Mouse (Mus musculus): ENCODE data around the gene D430041D05Rik. TPM values are rescaled to one million over a fixed set of nuclear protein-coding genes. Genes with fewer than 3 reads are reported as not detected.
A peak's percentile ranks its signal among the peaks of the same experiment; 100 is the strongest.

Gene D430041D05Rik
- total RNA-seq (2017), result not detected in 3 replicates

DNA sequence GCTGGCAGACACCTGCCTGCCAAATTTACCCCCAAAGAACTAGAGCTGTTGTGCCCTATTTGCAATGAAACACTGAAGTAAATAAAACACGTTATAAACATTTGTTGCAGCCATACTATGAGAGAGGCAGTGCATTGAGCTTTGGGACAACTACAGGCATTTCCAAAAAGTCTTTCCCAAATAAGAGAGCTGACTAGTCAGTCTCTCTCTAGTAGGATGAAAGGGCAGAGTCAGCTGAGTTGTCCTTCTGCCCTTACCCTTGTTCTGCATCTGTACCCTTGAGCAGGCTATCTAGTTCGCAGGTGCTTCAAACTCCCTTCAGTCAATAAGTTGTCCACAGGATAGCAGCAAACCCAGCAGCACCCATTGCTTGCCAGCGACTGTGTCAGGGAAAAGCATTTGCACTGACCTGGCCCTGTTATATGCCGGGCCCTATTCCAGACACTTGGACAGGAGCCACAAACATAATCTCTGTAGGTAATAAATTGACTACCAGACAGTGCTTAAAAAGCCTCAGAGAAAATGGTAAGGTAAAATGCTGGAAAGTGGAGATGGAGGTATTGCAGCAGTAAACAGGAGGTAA, at the start of gene D430041D05Rik:
Gene D430041D05Rik, minus strand, starts transcription at position 51 of the 583 bp plus-strand sequence.
- no peak for ATAC-seq (replicated peaks; ENCODE audit: insufficient number of reproducible peaks, low FRiP score, low TSS enrichment, poor library complexity, severe bottlenecking)

DNA sequence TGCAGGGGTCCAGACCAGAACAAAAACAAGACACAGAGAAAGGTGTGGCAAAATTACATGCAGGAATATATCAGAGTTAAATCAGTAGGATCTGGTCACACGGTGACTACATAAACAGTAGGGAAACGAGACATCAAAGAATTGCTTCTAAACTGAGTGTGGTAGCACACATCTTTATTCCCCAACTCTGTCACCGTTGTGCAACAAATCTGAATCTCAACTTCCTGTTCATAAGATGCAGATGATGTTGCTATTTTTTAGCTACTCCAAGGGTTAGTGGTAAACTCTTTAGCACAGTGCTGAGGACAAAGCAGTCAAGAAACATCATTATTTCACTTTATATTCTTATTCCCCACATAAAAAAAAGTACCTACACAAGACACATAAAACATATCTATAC, 49.2 kb upstream of the D430041D05Rik start:
- 0 out of 2 replicates have a peak, but pooled peaks have one; percentile 47 for ATAC-seq (replicated peaks; ENCODE audit: insufficient number of reproducible peaks, low FRiP score, low TSS enrichment, poor library complexity, severe bottlenecking)

DNA sequence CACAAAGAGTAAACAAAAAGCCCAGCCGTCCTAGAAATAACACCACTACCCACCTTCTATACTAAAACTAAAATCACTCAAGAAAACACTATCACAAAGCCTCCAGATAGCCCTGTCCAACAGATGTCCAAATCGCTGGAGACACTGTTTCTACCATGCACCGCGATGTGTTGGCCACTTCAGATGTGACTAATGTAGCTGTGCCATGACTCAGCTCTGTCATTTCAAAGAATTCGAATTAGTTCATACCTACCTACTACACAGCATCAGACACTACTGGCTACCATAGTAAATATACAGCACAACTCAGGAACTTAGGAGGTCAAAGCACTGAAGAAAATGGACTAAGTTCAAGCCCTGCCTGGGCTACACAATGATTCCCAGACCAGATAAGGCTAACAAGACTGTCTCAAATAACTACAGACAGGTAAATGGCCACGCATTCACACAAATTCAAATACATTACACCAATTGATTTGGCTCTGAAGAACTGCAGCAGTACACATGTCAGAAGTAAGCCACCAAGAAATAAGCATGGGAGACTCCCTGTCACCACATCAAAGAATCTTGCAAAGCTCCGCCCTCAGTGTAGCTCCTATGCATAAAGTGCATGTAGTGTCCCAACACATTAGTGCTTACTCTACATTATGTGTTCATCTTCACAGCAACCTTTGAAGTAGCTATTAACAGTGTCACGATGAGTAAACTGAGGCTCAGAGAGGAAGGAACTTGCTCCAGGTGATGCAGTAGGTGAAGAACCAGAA, 47.9 kb upstream of the D430041D05Rik start:
- ATAC-seq (replicated peaks; ENCODE audit: insufficient number of reproducible peaks, low FRiP score, low TSS enrichment, poor library complexity, severe bottlenecking), result no peak

DNA sequence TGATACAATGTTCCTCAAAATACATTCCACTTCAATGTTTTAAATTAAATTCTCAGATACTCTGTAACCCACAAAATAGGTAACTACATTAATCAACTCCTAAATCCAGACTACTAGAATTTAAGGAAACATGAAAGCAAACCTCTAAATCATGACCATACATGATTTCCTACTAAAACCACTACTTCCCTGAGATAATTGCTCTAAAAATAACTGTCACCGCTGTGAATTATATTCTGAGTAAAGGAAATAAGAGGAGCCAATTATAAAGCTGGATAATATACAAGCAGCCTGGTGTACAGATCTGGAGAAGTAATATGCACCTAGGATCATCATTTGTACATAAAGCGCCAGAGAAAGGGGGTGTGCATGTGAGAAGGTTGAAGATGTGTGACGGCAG, 46.3 kb upstream of the D430041D05Rik start:
- ATAC-seq (replicated peaks; ENCODE audit: insufficient number of reproducible peaks, low FRiP score, low TSS enrichment, poor library complexity, severe bottlenecking), result no peak

DNA sequence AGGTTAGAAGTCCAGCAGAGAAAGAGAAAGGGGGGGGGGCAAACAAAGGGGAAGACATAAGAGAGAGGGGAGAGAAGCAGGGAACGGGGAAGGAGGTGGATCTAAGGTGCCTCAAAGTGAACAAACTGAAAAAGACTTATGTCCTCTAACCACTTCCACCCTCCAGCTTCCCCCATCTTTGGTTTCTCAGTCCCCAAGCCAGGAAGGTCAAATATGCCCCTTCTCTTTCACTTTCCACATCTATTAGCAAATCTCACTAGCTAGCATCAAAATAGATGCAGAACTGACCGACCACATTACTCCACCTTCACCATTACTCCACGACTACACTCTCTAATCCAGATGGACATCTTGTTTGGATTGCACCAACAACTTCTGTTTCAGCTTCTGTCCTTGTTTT, 39.9 kb upstream of the D430041D05Rik start:
- ATAC-seq (replicated peaks; ENCODE audit: insufficient number of reproducible peaks, low FRiP score, low TSS enrichment, poor library complexity, severe bottlenecking), result peak; percentile 40; the same call in 1 of the 2 replicates

DNA sequence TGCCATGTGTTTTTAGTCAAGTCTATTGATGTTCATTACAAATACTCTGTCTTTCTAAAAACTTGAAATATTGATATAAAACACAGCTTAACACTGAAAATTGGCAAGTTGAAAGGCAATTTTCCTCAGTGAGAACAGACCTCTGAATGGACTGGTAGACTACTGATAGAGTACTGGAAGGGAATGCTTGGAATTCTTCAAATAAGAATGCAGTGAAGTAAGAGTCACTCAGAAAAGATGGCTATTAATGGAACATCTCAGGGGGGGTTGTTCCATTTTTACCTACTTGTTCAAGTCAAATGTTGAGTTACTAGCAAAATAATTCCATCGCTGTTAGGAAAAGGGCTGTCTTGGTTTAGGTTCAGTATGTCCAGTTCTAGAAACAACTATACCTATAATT, 38.4 kb upstream of the D430041D05Rik start:
- no peak for ATAC-seq (replicated peaks; ENCODE audit: insufficient number of reproducible peaks, low FRiP score, low TSS enrichment, poor library complexity, severe bottlenecking)

DNA sequence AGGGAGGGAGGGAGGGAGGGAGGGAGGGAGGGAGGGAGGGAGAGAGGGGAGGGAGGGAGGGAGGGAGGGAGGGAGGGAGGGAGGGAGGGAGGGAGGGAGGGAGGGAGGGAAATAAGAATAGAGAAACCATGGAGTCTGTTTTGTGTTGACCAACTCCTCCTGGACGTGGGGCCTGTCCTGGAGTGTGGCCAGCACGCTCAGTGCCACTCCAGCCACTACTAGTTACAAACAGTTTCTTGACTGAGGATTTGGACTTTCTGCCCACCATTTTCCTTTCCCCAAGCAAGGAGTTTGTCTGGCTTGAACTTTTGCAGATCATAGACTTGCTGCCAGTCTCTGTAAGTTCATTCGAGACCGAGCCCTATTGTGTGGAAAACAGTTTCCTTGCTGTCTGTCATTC, 37.4 kb upstream of the D430041D05Rik start:
- ATAC-seq (replicated peaks; ENCODE audit: insufficient number of reproducible peaks, low FRiP score, low TSS enrichment, poor library complexity, severe bottlenecking), result no peak

DNA sequence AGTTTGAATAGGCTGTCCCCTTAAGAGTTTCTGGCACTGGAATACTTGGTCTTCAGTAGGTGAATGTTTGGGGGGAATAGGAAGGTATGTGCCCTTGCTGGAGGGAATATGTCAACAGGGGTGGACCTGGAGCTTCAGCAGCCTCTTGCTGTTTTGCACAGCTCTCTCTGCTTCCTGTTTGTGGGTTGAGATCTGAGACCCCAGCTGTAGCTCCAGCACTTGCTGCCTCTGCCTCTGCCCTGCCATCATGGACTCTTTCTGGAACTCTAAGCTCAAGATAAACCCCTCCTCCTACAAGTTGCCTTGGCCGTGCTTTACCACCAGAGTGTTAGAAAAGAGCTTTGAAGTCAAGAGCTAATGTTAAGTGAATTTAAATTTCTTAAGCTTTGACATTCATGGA, 35.2 kb upstream of the D430041D05Rik start:
- no peak for ATAC-seq (replicated peaks; ENCODE audit: insufficient number of reproducible peaks, low FRiP score, low TSS enrichment, poor library complexity, severe bottlenecking)

DNA sequence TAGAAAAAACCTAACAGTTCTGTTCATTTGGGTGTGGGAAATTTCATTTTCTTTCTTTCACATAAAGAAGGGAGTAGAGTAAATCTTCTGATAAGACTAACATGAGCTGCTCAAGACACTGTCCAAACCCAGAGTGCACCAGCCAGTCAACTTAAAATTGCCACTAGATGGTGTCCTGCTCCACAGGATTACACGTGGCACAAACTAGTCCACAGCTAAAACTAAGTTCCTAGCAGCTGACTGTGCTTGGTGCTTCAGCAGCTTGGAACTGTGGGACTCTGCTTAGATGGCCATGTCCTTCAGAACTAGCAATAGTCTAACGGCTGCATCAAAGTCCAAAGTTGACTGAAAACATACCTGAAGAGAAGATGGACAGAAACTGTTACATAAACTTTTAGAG, 34.0 kb upstream of the D430041D05Rik start:
- ATAC-seq (replicated peaks; ENCODE audit: insufficient number of reproducible peaks, low FRiP score, low TSS enrichment, poor library complexity, severe bottlenecking), result peak; percentile 80

DNA sequence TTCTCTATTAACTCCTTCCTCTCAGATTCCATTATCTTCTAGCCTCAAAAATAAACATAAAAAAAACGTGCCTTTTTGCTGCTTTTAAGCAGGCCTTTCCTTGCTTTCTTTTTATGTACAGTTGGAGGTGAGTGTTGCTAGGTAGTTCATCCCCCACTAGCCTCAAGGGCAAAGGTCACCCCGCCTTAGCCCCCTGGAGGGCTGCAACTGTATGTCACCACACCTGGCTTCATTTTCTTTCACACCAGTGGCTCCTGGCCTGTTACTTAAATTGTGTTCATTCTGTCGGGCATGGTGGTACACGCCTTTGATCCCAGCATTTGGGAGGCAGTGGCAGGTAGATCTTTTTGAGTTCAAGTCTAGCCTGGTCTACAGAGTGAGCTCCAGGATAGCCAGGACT, 31.5 kb upstream of the D430041D05Rik start:
- no peak for ATAC-seq (replicated peaks; ENCODE audit: insufficient number of reproducible peaks, low FRiP score, low TSS enrichment, poor library complexity, severe bottlenecking)

DNA sequence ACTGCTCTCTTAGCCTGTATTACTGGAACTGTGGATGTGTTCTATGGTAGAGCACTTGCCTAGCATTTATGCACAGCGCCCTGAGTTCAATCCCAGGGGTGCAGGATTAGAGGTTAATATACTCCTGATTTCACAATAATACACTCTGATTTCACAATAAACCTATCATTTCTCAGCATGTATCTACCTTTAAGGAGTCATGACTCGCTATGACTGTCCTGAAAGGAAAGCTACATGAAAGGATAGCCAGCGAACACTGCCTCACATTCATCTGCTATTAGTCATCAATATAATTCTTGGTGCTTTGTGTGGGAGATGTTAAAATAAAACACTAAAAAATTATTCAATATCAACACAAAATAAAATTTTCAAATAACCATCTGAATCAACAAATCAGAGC, 25.4 kb upstream of the D430041D05Rik start:
- no peak for ATAC-seq (replicated peaks; ENCODE audit: insufficient number of reproducible peaks, low FRiP score, low TSS enrichment, poor library complexity, severe bottlenecking)

DNA sequence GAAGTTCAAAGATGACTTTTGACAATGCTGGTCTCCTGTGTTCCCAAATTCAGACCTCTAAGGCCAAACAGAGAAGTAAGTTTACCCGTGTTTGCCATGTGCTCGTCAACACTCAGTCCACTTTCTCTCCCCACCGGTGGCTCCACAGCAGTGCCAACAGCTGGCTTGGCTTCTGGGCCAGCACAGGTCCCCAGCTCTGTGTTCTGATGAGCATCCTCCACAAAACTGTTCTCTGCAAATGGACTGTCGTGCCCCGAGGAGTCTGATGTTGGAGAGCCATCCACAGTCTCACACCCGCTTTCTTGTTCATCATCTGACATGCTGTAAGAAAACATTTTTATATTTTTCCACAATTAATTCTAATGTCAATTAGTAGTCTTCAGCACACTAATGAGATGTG, 20.3 kb upstream of the D430041D05Rik start:
- no peak for ATAC-seq (replicated peaks; ENCODE audit: insufficient number of reproducible peaks, low FRiP score, low TSS enrichment, poor library complexity, severe bottlenecking)

DNA sequence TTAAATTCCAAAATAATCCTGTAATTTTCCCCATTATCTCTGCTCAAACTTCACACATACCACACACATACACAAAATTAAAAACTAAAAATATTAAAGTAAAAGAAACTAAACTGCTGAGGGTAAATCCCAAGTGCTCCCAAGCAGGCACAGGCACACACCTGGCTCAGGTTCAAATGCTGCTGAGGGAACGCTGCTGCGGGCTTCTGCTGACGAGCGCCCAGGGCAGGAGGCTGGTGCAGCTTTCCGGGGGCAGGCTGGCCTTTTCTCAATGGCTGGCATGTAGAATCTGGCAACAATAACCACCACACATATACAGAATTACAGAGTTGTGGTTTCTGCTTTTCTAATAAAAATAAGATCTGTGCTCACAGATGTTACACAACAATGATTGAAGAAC, 19.8 kb upstream of the D430041D05Rik start:
- ATAC-seq (replicated peaks; ENCODE audit: insufficient number of reproducible peaks, low FRiP score, low TSS enrichment, poor library complexity, severe bottlenecking), result no peak

DNA sequence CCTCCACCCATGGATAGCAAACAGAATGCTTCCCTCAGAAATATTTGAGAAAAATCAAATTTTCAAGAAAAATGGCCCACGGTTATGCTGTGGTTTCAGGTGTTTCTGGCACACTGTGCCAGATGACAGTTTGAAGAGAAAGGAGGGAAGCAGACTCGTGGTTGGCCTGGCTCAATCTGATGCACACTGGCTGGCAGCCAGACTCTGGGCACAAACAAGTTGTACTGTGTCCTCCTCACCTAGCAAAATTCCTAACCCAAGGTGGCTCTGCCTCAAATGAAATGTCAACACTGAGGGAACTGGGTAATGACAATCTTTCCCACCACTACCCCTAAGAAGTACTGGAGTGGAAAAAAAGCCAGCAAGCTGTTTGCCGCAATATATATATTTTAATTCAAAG, 15.3 kb upstream of the D430041D05Rik start:
- no peak for ATAC-seq (replicated peaks; ENCODE audit: insufficient number of reproducible peaks, low FRiP score, low TSS enrichment, poor library complexity, severe bottlenecking)

DNA sequence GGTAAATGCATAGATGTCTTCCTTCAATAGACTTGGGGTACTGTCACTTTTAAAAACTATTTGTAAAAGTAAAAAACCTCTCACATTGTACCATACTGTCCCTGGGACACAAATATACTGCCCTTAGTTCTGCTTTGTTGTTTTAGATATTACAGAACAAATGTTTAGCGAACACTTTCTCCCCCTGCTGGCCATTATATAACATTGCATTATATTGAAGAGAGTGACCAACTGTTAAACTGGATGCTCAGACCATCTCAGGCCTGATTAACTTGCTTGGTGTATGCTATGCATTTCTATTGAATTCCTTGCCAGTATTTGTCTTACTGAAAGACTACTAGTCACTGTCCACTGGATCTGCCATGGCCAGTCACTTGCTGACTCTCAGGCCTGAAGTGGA, 11.4 kb upstream of the D430041D05Rik start:
- ATAC-seq (replicated peaks; ENCODE audit: insufficient number of reproducible peaks, low FRiP score, low TSS enrichment, poor library complexity, severe bottlenecking), result peak; percentile 59

DNA sequence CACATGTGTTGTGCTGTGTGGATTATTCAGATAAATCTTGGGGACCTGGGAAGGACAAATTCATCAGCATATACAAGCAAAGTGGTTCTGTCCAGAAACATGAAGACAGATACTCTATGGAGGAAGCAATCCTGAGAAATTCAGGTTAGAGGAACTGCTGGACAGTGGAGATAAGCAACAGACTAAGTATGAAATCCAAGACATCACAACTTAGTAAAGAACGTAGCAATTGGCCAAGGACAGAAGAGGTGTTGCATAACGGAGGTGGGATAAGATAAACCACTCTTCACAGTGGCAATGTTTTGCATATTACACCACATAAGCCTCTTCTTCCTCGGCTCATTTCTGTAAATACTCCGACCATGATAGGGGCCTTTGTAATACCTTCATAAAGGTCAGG, 10.0 kb upstream of the D430041D05Rik start:
- no peak for ATAC-seq (replicated peaks; ENCODE audit: insufficient number of reproducible peaks, low FRiP score, low TSS enrichment, poor library complexity, severe bottlenecking)

DNA sequence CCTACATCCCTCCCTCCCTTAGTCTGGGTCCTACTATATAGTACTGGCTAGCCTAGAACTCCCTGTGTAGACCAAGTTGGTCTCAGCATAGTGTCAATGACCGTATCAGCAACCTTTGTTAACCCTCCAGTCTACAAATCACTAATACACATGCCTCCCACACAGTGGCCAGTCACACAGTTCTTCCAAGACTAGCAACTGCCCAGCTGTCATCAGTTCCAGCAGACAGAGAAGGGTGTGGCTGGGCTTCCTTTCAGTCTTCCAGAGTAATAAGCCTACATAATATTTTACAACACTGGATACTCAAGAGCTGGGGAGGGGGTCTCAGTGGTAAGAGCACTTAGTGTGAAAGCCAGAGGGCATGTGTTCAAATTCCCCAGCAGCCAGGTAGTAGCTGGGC, 9.2 kb upstream of the D430041D05Rik start:
- no peak for ATAC-seq (replicated peaks; ENCODE audit: insufficient number of reproducible peaks, low FRiP score, low TSS enrichment, poor library complexity, severe bottlenecking)

DNA sequence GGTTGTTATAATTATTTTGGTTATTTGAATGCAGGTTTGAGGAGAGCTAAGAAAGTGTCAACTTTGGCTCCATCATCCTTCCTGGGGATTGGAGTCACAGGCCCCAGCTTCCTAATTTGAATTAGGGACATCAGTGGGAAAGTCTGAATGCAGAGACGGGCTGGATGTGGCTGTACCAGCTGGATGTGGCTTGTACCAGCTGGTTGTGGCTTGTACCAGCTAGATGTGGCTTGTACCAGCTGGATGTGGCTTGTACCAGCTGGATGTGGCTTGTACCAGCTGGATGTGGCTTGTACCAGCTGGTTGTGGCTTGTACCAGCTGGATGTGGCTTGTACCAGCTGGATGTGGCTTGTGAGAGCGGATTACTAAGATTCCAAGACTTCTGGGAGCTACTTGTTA, 8.6 kb upstream of the D430041D05Rik start:
- no peak for ATAC-seq (replicated peaks; ENCODE audit: insufficient number of reproducible peaks, low FRiP score, low TSS enrichment, poor library complexity, severe bottlenecking)

DNA sequence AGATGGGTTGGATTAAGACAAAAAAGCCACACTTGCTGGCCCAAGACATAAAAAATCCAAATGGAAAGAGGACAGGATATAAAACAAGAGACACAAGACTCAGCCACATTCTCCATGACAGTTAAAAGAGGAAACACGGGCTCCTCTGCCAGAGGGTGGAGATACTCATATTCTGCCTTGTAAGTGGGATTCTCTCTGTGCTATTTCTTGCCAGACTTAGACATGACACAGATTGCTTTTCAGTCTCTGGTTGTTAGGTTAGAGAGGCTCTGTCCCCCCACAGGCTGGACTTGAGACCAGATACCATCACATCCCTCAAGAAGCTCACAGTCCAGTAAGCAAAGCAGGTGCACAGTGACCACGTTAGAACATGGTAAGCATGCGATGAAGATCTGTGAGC, 2.2 kb upstream of the D430041D05Rik start:
- ATAC-seq (replicated peaks; ENCODE audit: insufficient number of reproducible peaks, low FRiP score, low TSS enrichment, poor library complexity, severe bottlenecking), result no peak

DNA sequence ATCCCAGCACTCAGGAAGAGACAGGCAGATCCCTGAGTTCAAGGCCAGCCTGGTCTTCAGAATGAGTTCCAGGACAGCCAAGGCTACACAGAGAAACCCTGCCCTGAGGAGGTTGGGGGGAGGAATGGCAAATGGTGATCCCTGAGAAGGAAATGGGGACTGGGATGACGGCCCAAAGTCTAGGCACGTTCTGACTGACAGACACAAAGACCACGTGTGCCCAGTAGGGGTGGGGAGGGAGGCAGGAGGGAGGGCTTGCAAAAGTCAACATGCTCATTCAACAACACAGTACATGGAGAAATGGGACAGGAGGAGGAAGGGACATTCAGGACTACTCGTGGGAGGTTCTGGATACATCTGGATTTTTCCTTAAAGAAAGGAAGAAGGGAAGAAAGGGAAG, 1.7 kb upstream of the D430041D05Rik start:
- ATAC-seq (replicated peaks; ENCODE audit: insufficient number of reproducible peaks, low FRiP score, low TSS enrichment, poor library complexity, severe bottlenecking), result no peak
